Mouse (Mus musculus) CH12F3 (cell line): Measurements from ENCODE around the gene Gk5.

Source experiments
- in situ Hi-C: fragments of 300-500 bp; cut with MboI; formaldehyde crosslinking; loops from 2 replicates; pipeline ENCODE4 v1.14.3; 2020; ENCODE audit warnings: low sequenced_read_pairs

The Gk5 gene

GRCm38 (mm10) chr9:96219114-96219669 lies 100.0 kb downstream of the Gk5 start:
- in situ Hi-C loops, result no loop called here

- in situ Hi-C loops, result no loop called here
Measured at GRCm38 (mm10) chr9:96220419-96220818, 101.3 kb downstream of the Gk5 start.

GRCm38 (mm10) chr9:96223302-96223701 lies 104.1 kb downstream of the Gk5 start:
- in situ Hi-C loops, result no loop called here

DNA sequence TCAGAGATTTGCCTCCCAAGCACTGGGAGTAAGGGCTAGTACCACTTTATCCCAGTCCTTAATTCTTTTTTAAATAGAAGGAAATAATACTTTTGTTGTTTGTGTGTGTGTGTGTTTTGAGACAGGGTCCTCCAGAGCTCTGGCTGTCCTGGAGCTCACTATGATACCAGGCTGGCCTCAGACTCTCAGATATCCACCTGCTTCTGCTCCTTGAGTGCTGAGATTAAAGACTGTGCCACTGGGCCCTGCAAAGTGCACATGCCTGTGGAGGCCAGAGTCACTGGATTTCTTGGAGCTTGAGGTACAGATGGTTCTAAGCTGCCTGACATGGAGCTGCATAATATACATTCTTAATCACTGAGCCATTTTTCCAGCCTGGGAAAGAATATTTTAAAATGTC lies 109.1 kb downstream of the Gk5 start:
- in situ Hi-C loops, result no loop called here

GRCm38 (mm10) chr9:96230271-96230670 lies 111.1 kb downstream of the Gk5 start:
- in situ Hi-C loops, result no loop called here
